Mouse (Mus musculus) CD4-positive, CD25-positive, alpha-beta regulatory T cell, adult 4 months (primary cell): ENCODE measurements at regions not wholly inside any gene's neighbourhood (a gene's known extent, or its start where the extent isn't known, plus 50 kb on each side); places are given as distances from the start of the nearest gene placed in this dataset.
"Not testable (repeated sequence)": the region's sequence is repeated elsewhere in the genome, so short reads cannot be mapped to it uniquely, and the experiment has no call there.

ENCODE experiments used
- ATAC-seq: one replicate; pipeline ENCODE4 v1.8.0; 2017

GRCm38 (mm10) chr2:100918122-100918521 is 706.4 kb upstream of the Rag2 start:
- no peak for ATAC-seq

GRCm38 (mm10) chr2:100919537-100920212 is 704.8 kb upstream of the Rag2 start:
- no peak for ATAC-seq

GRCm38 (mm10) chr2:100948632-100949031 is 675.9 kb upstream of the Rag2 start:
- not testable (repeated sequence) for ATAC-seq

- ATAC-seq: no peak
Measured at GRCm38 (mm10) chr2:100959412-100959811, 665.1 kb upstream of the Rag2 start.

GRCm38 (mm10) chr2:100964584-100964983 is 659.9 kb upstream of the Rag2 start:
- ATAC-seq: no peak

GRCm38 (mm10) chr2:100977202-100977601 is 647.3 kb upstream of the Rag2 start:
- ATAC-seq: no peak

- no peak for ATAC-seq
Measured at GRCm38 (mm10) chr2:100982362-100982761, 642.2 kb upstream of the Rag2 start.

- ATAC-seq: no peak
Measured at GRCm38 (mm10) chr2:101015353-101015752, 609.2 kb upstream of the Rag2 start.

GRCm38 (mm10) chr2:101019384-101019783 is 605.1 kb upstream of the Rag2 start:
- ATAC-seq: no peak

- ATAC-seq: no peak
Measured at GRCm38 (mm10) chr2:101021515-101021914, 603.0 kb upstream of the Rag2 start.

GRCm38 (mm10) chr2:101043050-101043449 is 581.5 kb upstream of the Rag2 start:
- no peak for ATAC-seq

- ATAC-seq: no peak
Measured at GRCm38 (mm10) chr2:101062939-101063338, 561.6 kb upstream of the Rag2 start.

- ATAC-seq: no peak
Measured at GRCm38 (mm10) chr2:101074990-101075389, 549.5 kb upstream of the Rag2 start.

- ATAC-seq: no peak
Measured at GRCm38 (mm10) chr2:101080231-101080630, 544.3 kb upstream of the Rag2 start.

GRCm38 (mm10) chr2:101083813-101084212 is 540.7 kb upstream of the Rag2 start:
- ATAC-seq: no peak

- no peak for ATAC-seq
Measured at GRCm38 (mm10) chr2:101084648-101085047, 539.9 kb upstream of the Rag2 start.

- ATAC-seq: no peak
Measured at GRCm38 (mm10) chr2:101107183-101107872, 517.2 kb upstream of the Rag2 start.

GRCm38 (mm10) chr2:101136867-101137266 is 487.7 kb upstream of the Rag2 start:
- no peak for ATAC-seq

GRCm38 (mm10) chr2:101139931-101140330 is 484.6 kb upstream of the Rag2 start:
- no peak for ATAC-seq

GRCm38 (mm10) chr2:101156755-101157271 is 467.7 kb upstream of the Rag2 start:
- no peak for ATAC-seq

GRCm38 (mm10) chr2:101159276-101159675 is 465.2 kb upstream of the Rag2 start:
- ATAC-seq: no peak

- no peak for ATAC-seq
Measured at GRCm38 (mm10) chr2:101165942-101166341, 458.6 kb upstream of the Rag2 start.

GRCm38 (mm10) chr2:101172806-101173205 is 451.7 kb upstream of the Rag2 start:
- ATAC-seq: no peak

- ATAC-seq: no peak
Measured at GRCm38 (mm10) chr2:101175124-101175523, 449.4 kb upstream of the Rag2 start.
